Mouse (Mus musculus): ENCODE measurements around the gene Acsl5.

Acsl5 gene

DNA sequence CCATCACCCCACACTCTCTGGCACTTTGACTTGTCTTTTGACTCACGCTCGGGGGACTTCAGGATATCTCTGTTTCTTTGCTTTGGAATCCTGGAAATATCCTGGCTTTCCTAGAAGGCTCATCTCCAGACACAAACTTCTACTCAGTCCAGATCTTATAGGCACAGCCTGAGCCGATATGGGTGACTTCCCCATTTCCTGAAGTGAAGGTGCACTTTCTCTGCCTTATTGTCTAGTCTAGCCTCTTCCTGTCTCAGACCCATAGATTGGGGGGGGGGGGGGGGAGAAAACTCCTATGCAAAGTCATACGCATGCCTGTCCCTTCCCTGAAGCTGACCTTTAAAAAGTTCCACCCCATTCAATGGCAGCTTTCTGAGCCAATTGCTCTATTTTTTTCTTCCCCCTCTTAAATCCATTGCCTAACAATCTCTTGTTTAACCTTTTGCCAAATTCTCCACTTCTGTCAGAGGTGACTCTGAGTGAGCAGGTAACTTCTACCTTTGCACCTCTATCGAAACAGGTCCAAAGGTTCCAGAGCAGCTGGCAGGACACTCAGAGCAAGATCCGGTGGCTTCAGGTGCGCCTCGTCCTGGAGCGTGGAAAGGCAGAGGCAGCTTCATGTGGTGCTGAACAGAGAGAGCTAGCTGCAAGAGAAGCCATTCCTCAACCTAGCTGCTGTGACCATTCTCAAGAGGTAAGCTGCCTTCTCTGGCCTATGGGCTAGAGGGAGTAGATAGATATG is at the start of gene Acsl5:
Gene Acsl5 (plus strand): TSS at position 556 of the 742 bp plus-strand sequence.
- no peak for DNase-seq (ENCODE audit: low spot score)

DNA sequence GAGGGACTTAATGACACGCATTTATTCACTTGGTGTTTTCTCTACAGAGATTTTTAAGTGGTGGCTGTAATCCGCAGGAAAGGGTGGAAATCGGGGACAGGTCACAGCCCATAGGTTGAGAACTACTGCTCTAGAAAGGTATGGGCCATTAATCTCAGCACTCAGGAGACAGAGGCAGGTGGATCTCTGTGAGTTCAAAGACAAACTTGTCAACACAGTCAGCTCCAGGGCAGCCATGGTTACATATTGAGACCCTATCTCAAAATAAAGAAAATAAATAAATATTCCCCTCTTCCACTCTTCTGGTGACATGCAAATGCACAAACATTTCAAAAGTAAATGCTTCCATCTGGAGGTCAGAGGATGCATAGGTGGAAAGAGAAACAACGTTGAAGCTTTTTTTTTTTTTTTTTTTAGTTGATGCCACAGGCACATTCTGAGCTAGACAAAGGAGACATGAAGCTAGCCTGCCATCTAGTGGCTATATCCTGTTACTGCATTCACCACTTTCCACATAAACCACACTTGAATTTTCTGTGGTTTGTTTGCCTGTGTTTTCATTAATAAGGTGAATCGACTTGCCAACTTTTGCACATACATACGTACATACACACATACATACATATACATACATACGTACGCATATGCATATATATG is 45.1 kb upstream of the Acsl5 start:
- peak; percentile 66 for DNase-seq (ENCODE audit: low spot score)

DNA sequence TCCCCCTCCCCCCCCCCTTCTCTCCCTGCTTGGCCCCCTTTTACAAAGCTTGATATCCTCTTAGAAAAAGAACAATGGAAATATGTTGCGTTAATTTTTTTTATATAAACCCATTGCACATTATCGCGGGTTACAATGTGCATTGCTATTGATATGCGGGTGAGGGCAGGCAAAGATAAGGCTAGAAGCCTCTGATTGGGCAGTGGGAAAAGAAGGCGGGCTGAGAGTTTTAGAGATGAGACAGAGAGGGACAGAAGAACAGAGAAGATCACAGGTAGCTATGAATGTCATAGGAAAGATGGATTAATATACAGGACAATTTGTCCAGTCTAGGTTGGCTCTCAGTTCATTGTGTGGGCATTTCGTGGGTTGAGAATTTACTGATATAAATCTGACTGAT is 44.5 kb upstream of the Acsl5 start:
- DNase-seq (ENCODE audit: low spot score): no peak

DNA sequence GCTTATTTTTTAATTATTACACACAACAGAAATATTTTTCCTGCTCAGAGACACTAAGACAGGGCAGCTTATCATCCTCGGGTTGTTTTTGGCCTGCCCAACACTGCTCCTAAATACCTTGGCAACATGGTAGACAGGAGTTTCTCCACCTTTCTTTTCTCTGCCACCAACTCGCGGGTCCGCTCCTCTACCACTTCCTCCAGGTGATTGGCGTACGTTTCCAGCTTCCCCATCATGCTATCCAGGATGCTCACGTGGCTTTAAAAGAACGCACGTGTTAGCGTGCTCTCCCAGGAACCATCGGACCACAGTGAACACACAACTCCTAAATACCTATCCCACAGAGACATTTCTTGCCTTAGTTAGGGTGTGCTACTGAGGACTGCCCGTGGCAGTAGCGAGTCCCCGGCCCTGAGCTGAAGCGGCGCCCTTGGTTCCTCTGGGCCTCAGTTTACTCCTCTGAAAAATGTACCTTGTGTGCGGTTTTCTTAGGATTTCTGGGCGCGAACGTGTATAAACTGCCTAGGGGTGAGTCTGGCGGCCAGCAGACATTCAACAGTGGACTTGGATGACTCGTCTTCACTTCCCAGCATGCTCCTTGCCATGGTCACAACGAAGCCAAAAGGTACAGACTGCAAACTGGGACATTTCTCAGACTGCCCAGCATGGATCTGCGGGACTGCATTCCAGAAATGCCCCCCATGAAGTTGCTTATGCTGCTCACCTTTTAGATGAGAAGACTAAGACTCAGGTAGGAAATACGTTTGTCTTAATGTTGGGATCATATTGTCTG is 43.8 kb upstream of the Acsl5 start:
- no peak for DNase-seq (ENCODE audit: low spot score)

DNA sequence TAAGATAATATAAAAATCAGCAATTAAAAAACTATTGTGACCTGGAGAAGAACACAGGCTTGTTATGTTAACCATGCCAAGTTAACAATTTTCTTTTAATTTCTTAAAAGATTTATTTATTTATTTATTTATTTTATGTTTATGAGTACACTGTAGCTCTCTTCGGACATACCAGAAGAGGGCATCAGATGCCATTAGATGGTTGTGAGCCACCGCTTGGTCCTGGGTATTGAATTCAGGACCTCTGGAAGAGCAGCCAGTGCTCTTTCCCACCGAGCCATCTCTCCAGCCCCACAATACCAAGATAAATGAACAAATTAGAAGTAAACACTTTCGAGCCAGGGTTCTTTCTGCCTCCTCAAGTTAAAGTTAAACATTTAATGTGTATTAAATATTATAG is 43.1 kb upstream of the Acsl5 start:
- DNase-seq (ENCODE audit: low spot score): no peak

DNA sequence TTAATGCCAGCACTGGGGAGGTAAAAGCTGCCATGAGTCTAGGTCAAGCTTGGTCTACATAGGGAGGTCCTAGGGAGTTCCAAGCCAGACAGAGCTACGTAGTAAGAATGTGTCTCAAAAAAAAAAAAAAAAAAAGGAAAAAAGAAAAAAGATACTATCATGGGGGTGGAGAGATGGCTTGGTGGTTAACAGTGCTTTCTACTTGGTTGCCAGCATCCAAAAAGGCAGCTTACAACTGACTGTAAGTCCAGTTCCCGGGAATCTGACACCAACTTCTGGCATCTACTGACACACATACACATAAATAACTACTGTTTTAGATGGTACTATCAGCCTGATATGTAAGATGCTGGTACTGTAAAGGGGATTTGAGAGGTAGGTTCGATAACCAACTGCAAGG is 42.7 kb upstream of the Acsl5 start:
- no peak for DNase-seq (ENCODE audit: low spot score)

DNA sequence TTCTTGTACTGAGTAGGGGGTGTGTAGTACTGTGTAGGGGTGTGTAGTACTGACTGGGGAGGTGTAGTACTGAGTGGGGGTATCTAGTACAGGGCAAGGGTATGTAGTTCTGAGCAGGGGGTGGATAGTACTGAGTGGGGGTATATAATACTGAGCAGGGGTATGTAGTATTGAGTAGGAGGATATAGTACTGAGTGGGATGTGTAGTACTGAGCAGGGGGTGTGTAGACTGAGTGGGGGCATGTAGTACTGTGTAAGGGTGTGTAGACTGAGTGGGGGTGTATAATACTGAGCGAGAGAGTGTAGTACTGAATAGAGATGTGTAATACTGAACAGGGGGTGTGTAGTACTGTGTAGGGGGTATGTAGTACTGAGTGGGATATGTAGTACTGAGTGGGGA is 40.0 kb upstream of the Acsl5 start:
- no peak for DNase-seq (ENCODE audit: low spot score)

DNA sequence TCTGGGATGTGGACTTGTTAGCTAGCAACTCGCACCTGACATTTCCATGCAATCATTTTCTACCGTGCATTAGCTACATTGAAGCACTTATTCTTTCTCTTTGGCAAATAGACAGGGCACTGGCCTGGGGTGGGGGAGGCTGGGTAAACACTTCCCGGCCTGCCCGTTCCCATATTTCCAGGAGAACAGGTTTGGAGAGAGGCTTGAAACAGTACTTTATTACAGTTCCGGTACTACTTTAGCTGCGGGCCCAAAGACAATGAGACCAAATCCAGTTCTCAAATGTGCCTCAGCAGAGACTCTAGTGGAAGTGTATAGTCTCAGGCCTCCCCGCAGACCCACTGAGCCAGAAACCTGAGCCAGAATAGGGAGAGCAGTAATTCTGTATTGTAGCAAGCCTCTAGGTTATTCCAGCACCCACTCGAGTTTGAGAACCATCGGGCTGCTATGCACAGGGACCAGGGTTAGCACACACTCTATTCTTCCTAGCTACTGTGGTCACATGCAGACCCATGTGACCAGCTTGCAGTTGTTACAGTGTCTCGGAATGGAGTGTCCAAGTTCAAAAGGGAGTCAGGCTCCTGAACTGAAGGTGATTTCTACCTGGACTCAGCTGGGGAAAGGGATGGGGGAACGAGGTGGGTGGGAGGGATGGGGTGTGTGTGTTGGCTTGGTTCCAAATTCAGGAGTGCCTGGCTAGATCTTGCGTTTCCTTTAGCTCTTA is 38.0 kb upstream of the Acsl5 start:
- peak; percentile 84 for DNase-seq (ENCODE audit: low spot score)

DNA sequence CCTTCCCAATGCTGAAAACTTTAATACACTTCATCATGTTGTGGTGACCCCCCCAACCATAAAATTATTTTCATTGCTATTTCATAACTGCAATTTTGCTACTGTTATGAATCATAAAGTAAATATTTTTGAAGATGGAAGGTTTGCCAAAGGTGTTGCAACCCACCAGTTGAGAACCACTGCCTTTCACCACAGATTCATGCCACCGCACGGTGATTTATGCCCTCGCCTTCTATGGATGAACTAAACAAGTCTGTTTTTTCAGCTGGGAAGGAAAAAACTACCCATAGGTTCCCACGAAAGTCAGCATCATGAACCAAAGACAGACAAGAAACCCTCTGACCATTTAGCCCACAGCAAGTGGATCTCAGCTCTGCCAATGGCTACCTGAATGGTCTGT is 34.9 kb upstream of the Acsl5 start:
- no peak for DNase-seq (ENCODE audit: low spot score)

DNA sequence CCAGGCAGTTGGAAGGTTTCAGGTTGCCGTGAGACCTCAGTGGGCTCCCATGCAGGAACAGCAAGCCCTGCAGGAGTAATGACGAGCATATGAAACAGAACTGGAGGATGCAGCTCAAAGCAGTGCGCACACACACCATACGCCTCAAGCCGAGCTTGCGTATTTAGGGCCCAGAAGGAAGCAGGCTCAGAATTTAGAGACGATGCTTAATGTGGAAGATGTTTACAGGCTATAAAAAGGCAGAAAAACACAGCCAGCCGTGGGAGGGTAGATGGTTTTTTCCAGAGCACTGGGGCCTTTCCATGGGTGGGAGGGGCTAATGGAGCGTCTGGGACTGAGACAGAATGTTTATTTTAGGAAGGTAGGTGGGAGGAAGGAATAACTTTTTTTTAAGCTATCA is 34.4 kb upstream of the Acsl5 start:
- no peak for DNase-seq (ENCODE audit: low spot score)

DNA sequence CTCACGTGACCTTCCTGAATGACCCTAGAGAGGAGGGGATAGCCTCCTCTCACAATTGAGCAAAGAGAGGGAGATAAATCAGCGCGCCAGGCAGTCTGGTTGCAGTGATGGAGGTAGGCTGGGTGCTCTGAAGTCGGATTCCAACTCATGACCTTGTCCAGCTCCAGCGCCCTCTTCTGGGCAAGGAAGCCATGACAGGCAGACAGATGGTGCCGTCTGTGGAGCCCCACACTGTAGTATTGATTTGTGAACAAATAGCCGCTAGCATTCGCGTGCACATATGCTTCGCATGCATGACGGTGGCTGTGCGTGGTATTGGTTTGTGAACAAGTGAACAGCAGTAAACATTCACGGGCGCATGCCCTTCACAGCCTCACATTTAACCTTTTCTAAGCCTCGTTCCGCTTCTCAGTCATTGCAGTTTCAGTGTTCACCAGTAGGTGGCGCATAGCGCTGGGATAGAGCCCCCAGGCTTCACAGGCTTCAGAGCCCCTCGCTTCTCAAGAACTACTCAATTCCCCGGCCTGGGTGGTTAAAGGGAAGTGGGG is 33.5 kb upstream of the Acsl5 start:
- DNase-seq (ENCODE audit: low spot score): peak; percentile 79

DNA sequence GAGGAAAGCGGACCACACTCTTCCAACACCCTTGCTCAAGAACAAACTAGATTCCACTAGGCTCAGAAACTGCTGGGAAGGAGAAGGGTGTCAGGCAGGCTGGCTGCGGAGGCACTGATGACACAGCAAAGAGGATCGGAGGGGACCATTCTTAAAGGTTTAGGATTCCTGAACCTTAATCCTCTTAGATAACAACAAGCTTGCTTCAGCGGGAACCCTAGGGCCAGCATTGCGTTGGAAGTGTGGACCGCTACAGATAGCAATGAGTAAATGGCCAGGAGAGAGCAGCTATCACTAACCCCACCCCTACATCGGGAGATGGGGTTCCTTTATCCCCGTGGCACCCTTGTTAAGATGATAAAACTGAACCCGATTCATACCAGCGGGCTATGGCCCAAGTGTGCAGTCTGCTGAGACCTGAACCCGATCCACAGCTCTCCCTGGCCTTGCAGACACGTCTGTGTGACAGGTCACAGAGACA is 33.0 kb upstream of the Acsl5 start:
- no peak for DNase-seq (ENCODE audit: low spot score)

DNA sequence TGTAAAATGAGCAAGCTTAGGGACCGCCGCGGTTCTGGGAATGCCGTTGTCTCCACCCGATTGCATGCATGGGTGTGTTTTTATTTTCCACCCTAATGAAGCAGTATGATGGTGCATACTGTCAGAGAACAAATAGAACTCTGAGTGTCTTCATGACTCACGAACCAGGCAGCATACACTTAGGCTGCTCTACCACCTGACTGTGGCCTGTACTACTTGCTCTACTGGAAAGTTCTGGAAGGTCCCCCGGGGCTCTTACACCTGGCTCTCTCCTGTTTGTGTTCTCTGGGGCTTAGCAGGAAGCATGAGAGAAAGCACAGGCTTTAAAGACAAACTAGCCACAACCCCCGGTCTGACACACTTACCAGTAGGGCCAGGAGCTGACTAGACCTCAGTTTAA is 32.4 kb upstream of the Acsl5 start:
- DNase-seq (ENCODE audit: low spot score): no peak

DNA sequence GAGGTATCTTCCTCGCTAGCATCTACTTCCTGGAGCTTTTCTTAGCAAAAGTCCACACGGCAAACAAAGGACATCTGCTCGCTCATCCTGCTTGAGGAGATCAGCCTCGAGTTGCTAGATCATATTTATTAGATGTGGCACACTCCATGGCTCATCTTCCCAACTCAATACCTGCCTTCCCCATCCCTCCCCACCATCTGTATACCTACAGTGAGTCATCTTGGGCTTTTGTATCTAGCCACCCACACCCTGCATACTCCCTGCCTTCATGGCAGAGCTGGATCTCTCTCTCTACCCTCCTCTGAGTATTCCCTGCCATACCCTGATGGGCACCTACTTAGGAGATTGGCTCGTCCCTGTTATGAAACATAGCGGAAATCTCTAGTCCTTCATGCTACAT is 30.5 kb upstream of the Acsl5 start:
- no peak for DNase-seq (ENCODE audit: low spot score)

DNA sequence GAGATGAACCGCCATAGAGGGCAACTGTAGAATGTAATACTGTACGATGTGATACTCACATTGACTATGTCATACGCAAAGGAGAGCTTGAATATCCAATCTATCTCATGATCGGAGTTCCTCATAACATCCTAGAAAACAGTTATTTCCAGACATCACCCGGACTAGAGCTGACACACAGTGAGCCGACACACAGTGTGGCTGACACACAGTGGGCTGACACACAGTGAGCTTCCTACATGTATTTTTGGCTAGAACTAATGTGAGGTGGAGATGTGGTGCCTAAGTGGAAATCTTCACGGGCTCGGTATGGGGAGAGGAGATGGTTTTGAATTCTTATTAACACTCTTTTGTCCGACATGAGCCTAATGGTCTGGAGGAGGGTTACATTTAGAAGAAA is 29.5 kb upstream of the Acsl5 start:
- DNase-seq (ENCODE audit: low spot score): no peak

DNA sequence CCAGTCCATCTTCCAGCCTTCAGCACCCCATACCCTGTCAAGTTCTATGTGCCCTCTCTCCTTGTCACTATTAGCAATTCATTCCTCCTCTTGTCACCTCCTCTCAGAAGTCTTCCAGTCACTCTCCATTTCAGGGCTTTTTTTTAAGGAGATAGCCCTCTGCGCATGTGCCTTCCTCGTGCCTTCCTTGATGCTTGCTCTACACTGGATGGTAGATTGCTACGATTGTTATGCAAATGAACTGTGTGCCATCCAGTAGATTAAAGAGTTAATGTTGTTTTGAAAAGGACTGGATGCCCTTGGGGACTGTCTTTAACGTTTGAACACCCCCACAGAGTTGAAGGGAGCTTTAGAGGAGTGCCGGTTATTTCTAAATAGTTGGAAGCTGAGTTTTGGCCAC is 25.1 kb upstream of the Acsl5 start:
- no peak for DNase-seq (ENCODE audit: low spot score)

DNA sequence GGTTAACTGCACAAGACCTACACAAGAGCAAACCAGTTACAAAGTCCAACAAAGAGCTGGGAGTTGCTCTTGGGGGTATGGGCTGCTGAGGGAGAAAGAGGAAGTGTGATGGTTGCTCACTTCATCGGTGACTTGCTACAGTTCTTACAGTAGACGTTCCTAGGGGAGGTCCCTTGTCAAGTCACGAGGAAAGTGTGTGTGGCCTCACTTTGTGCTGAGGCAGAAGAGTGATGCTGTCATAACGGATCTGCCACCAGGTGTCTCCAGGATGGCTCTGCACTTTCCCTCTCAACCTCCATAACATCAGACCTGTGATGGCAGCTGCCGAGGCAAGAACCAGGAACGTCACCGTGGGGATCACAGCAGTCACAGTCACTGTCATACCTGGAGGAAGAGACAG is 24.6 kb upstream of the Acsl5 start:
- no peak for DNase-seq (ENCODE audit: low spot score)

DNA sequence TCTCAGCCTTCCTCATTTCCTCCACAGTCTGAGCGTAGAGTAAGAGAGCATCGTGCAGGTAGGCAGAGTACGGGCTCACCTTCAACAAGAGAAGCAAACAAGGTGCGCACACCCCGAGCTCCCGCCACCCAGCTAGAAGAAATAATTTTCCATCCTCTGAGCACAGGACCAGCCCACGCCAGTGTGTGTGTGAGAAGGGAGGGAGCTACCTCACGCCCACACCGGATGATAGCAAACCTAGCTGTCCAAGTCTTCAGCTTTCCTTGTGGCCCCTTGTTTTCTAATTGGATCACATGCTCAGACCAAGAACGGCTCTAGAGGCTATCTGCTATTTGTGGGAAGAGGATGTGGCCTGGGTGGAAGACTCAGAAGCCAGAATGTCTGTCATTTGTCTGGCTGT is 20.7 kb upstream of the Acsl5 start:
- DNase-seq (ENCODE audit: low spot score): no peak

DNA sequence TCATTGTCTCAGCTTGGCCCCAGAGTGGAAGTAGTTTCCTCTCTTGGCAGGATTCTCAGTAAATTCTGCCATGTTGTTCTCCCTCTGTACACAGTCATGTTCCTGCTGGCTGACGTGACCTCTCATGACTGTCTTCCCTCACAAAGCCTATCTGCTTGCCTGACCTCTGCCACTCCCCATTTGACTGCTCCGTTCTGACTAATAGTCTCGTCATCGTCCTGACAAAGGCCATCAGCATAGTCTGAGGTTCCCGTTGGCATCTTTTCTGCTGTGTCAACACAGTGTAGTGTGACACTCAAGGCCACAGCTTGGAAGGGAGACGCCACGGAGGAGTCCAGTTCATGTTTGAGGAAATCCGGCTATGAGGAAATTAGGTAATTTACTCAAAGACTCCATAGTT is 19.6 kb upstream of the Acsl5 start:
- DNase-seq (ENCODE audit: low spot score): peak; percentile 65

DNA sequence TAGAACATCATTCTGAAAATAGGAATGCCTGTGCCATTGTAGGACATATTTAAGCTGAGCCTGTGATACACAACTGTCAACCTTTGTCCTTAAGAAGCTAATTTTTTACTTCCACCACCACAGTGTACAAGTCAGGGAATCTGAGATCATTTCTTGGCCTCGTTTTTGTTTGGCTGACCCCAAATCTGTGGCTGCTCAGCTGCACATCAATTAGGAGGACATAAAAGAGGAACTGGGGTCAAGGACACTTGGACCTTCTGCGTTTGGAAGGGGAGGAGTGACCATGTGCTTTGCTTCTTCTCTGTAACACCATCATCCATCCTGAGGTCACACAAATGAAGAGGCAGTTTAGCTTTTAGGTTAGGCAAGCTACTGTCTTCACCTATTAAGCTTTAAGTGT is 15.7 kb upstream of the Acsl5 start:
- no peak for DNase-seq (ENCODE audit: low spot score)

DNA sequence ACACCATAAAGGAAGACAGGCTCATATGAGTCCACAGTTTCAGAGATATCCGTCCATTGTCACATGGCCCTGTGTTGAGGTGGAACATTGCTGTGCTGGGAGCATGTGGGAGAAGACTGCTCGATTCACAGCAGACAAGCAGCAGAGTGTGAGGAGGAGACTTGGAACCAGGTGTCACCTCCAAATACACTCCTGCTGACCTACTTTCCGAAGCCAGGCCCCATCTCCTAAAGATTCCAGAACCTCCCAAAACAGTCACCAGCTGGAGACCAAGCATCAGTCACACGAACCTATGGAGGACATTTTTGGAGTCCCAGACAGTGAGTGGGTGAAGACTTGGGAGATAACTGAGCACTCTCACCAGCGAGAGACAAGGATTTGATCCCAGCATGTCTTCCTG is 15.2 kb upstream of the Acsl5 start:
- no peak for DNase-seq (ENCODE audit: low spot score)

DNA sequence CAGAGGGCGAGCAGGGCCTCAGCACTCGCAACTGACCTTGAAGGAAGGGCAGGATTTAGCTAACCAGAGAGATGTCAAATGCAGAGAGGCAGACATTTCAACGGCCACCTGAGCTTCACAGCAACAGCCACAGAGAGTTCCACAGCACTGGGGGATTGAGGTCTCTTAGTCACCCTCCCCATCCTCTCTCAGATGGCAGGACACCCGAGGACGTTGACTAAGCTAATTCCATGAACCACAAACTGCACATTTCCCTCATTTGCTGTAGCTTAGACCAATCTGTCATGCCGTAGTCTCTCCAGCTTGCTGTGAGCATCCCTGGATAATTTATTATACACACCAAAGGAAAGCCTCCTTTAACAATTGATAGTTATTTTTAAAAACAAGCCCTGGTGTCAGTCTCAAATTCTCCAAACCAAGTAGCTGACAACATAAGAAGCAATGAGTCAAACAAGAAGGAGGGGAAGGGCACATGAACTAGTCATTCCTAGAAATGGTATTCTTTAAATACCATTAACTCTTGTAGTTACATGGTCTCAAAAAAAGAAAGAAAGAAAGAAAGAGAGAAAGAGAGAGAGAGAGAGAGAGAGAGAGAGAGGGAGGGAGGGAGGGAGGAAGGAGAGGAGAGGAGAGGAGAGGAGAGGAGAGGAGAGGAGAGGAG is 11.8 kb upstream of the Acsl5 start:
- no peak for DNase-seq (ENCODE audit: low spot score)
